Mouse (Mus musculus) layer of hippocampus, adult 9-10 months (tissue): Measurements from ENCODE around the gene 0610009B22Rik.
"Not testable (repeated sequence)": the region's sequence is repeated elsewhere in the genome, so short reads cannot be mapped to it uniquely, and the experiment has no call there.

Experiments used
- DNase-seq: peaks from one replicate; pipeline ENCODE4 v3.0.0; 2022; ENCODE audit warnings: low spot score

The 0610009B22Rik gene

DNA sequence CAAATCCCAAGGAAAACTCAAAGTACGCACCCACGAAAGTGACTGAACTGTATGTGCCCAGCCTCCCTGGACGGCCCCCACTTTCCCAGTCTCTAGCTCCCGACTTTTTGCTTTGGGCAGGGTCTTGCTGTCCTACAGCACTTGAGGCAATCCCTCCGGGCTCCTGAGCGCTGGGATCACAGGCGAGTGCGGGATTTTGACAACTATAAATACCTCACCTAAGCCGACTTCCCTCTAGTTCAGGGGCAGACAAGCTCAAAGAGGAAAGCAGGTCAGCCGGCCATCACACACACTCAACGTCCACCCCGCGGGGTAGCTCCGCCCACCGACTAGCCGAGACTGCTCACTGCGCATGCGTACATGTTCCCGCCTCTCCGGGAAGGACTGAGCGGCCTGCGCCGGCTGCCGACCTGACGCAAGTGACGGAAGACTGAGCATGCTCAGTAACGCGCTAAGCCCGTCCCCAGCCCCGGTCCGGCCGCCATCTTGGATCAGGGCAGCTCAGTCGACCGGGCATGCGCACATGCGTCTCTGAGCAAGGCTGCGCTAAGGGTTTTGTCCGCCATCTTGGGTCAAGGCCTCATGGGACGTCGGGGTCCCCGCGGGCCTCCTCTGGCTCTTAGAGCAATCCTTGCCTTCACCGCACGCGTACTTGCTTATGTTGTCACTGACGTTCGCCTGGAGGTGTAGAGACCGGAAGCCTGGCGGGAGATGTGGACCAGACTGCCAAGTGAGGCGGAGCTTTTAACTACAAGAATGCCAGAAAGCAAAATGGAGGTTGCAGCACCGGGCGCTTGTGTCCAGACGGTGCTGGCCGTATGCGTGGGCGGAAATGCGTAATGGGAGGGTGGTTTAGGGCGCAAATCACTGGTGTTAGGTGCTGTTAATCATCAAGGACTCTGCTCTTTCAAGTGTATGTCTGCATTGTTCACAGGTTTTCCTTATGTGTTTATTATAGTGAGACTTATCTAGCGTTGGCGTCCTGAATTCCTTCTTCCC is at the start of gene 0610009B22Rik:
TSS of gene 0610009B22Rik (minus strand) at position 545 of the 999 bp plus-strand sequence.
- peak; percentile 98 for DNase-seq

DNA sequence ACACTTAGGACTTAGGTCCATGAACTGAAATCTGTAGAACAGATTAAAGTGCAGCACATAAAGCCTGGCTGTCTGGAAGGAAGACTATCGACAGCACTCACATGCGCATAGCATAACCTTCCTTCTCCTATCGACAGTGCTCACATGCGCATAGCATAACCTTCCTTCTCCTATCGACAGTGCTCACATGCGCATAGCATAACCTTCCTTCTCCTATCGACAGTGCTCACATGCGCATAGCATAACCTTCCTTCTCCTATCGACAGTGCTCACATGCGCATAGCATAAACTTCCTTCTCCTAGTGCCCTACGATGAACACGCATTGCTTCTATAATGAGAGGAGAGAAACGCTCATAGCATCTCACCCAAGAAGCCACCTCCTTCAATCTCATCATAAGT is 45.5 kb upstream of the 0610009B22Rik start:
- DNase-seq, result not testable (repeated sequence)

DNA sequence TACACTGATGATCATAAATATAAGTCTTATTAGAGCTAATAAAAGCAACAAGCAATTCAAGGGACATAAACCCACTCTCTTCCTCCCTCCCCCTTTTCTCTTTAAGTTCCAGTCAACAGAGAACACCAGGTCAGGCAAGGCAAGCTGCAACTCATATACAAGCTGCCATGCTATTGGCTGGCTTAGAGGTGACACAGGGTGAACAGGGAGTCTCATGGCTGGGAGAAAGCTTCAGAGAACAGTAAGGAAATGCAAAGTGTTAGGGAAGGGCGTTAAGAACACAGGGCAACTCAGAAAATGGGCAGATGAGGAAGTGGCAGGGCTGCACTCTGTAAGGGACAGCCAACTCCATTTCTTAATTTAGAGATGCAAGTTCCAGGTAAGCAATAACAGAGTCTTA is 44.2 kb upstream of the 0610009B22Rik start:
- no peak for DNase-seq

DNA sequence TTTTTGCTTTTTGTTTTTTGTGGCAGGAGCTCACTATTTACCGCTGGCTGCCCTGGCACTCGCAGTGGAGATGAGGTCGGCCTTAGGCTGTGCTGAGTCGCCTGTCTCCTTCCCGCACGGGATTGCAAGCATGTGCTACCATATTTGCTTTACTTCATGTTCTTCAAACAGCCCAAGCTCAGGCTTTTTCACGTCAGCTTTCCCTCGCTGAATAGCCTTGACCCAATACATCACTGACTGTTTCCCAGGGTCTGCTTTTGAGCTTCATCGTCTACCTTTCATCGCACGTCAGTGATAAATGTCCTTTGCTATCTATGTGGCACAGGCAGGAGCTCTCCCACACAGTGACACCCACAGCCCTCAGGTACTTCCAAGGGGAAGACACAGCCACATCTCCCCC is 32.4 kb upstream of the 0610009B22Rik start:
- no peak for DNase-seq

DNA sequence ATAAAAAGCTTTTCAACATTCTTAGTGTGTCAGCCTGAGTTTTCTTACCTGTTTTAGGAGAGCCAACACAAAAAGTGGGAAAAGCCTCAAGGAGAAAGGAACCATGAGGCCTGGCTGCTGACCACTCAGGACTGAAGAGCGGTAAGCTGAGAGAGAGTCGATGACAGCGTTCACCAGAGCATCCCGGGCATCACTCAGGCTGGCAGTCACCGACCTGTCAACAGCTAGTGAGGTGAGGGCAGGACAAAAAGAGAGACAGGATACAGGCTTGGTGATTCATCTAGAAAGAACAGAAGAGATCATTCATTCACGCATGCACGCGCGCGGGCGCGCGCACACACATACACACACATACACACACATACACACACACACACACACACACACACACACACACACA is 18.4 kb upstream of the 0610009B22Rik start:
- no peak for DNase-seq

DNA sequence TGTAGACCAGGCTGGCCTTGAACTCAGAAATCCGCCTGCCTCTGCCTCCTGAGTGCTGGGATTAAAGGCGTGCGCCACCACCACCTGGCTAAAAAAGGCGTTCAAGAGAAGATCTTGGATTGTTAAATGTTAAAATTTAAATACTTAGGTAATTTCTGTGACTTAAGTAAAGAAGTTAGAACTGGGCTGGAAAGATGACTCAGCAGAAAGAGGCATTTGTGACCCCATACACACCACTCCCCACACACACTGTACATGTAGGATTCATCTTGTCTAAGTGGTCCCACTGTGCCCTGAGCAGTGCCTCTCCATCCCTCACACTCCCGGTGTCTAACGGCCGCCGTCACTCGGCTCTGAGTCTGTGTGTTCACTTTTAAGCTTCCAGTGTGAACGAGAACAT is 17.8 kb upstream of the 0610009B22Rik start:
- no peak for DNase-seq

DNA sequence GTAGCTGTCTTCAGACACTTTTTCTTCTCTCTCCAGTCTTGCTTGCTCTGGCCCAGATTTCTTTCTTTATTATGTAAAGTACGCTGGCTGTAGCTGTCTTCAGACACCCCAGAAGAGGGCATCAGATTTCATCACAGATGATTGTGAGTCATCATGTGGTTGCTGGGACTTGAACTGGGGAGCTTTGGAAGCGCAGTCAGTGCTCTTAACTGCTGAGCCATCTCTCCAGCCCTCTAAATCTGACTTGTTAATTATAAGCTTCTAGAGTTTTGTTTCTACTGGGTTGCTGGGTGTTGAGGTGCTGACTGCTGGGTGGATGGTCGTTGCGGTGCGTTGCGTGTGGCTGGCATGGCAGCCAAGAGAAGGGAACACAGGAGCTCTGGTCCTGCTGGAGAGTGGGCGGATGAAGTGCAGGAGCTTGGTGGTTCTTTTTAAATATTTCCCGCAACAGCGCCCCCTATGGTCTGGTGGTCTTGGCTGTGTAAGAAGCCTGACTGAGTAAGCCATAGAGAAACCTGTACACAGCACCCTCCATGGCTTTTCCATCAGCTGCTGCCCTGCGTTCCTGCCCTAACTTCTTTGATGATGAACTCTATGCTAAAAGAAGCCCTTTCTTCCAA is 14.8 kb upstream of the 0610009B22Rik start:
- DNase-seq, result no peak

DNA sequence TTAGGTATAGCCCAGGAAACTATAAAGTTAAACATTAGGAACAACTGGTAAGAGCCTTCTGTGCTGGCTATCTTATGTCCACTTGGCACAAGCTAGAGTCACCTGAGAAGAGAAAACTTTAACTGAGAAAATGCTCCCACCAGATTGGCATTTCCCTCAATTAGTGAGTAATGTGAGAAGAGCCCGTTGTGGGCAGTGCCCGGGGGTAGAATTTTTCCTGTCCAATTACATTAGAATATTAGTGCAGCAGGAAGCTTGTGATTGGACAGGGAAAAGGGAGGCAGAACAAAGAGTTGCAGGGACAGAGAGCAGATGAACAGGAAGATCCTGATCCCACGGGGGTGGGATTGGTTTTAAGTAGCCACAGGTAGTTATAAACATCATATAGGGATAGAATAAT is 14.2 kb upstream of the 0610009B22Rik start:
- DNase-seq, result no peak

DNA sequence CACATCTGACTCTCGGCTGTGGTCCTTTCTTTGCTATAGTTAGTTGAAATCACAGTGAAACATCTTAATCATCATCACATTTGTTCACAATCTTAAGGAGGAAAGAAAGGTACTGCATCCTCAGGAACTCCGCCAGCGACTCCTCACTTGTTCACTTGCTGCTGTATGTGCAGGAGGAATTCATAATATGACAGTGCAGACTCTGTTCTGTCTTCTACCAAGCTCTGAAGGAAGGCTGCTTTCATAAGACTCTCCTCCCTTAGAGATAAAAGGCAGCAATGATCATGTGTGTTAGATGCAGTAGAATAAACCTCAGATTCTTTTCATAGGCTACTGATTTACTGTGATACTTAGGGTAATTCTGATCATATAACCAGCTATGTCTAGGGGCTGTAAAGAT is 6.3 kb upstream of the 0610009B22Rik start:
- DNase-seq, result no peak

DNA sequence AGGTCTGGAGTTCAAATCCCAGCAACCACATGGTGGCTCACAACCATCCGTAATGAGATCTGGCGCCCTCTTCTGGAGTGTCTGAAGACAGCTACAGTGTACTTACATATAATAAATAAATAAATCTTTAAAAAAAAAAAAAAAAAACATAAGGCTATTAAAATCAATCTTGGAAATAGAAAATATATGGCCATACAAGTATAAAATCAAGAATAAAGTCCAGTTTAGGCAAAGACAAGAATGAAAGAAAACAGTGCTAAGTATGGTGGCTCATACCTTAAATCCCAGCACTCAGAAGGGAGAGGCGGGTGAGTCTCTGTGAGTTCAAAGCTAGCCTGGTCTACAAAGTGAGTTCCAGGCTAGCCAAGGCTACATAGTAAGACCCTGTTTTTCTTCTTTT is 1.9 kb upstream of the 0610009B22Rik start:
- DNase-seq, result not testable (repeated sequence)

DNA sequence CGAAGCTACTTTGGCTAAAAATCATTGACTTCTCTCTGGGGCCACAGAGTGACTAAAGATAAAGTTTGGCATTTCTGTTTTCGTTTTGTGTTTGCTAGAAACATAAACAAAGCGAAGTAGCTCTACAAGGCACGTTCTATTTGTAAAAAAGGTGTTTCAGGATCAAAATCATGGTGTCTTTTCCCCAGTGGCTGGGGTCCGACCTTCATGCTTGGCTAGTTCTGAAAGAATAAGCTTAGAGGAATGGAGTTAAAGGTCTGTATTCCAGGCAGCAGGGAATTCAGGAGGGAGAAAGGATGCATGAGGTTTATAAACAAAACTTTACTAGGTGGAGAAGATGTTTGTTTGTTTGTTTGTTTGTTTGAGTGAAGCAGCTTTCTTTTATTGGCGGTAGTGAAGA is 669 bp upstream of the 0610009B22Rik start:
- no peak for DNase-seq

DNA sequence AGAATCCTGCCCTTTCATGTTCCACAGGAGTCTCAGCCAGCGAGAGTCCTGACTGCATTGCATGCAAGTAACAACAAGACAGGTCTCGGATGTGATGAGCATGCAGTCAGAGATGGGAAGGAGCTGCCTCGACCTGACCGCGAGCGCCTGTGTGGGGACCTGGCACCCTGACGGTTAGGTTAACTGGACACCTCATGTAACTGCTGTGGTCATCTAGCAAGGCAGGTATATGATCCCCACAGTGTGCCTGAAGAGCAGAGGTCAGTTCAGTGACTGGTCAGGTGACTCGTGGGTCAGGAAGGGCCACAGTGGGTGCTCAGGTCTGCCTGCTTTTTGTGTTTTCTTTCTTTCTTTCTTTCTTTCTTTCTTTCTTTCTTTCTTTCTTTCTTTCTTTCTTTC is 6.7 kb downstream of the 0610009B22Rik start:
- DNase-seq, result no peak

DNA sequence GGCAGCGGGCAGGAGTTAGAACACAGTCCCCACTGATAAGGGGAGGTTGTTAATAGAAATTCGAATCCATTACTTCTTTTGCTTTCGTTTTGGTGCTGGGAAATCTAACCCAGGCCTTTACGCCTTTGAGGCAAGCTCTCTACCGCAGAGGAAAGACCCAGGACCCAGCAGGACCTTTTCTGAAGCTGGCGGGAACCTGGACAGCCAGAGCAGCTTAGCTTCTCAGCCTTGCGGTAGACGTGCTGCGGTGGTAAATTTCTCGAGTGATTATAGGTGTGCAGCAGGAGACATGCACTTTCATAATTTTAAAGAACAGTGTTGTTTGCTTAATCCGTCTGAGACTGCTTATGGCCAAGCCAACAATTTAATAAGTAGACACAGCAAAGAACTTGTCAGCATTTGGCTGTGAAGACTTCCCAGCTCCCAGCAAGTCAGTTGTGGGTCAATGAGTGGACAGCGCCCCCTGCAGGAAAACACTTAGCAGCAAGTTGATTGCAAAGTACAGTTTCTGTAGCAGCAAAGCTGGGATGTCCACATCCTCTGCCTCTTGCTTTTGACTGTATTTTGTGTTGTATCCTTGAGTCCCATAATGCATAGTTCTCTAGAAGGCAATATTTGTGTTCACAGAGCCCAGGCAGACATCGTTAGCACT is 7.2 kb downstream of the 0610009B22Rik start:
- DNase-seq, result peak; percentile 67

DNA sequence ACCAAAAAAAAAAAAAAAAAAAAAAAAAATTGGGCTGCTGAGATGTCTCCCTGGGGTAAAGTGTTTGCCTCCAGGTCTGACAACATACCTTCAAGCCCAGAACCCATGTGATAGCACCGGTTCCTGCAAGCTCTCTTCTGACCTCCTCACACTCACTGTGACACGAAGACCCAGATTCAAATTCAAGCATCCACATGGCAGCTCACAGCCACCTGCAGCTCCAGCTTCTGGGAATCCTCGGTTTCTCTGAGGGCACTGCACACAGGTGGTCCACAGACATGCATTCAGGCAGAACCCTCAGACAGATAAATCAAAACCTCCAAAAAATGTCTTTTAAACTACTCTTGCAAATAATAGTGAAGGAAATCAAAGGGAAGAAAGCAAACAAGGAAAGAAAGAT is 9.2 kb downstream of the 0610009B22Rik start:
- no peak for DNase-seq

DNA sequence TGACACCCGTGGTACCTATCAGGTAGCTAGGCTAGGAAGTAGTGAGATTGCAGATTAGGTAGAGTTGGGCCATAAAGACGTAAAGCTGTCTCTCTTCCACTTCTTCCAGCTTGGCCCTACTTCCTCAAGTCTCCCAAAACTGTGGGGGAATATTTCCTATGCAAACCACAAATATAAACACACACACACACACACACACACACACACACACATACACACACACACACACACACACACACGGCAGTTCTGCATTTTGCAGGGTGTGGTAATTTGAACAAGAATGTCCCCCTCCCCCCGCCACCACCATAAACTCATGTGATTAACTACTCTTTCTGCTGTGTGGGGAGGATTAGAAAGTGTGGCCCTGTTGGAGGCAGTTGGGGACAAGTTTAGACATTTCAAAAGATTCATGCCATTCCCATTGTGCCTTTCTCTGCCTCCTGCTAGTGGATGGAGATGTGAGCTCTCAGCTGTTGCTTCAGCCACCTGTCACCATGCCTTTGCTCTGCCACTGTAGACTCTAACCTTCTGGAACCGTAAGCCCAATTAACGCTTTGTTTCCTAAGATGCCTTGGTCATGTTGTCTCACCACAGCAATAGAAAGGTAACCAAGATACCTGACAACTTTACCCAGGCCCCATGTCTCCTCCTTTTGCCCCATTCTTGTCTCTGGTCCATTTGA is 10.8 kb downstream of the 0610009B22Rik start:
- DNase-seq, result no peak

DNA sequence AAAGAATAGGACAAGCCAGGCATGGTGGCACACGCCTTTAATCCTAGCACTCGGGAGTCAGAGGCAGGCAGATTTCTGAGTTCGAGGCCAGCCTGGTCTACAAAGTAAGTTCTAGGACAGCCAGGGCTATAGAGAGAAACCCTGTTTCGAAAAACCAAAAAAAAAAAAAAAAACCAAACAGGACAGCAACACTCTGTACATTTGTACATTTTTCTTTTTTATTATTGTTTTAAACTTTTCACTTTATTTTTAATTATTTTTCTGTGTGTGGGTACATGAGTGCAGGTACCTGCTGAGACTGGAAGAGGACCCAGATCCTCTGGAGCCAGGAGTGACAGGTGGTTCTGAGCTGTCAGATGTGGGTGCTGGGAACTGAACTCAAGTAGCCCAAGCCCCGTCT is 13.3 kb downstream of the 0610009B22Rik start:
- DNase-seq, result no peak

DNA sequence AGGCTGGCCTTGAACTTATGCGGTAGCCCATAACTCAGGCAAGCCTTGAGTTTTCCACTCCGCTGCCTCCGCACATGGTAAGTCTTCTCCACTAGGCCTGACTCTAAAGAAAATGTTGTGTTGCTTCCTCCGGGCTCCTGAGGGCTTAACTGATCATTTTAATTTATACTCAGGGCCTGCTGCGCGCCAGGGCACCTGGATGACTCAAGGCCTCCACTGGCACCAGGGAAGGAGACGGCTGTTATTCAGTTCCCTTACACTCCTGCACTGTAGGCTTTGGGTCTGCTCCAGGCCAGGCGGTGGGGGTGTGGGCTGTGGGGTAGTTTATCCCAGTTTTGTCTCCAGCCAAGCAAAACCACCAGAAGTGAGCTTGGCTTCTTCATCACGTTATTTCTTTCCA is 15.4 kb downstream of the 0610009B22Rik start:
- no peak for DNase-seq

DNA sequence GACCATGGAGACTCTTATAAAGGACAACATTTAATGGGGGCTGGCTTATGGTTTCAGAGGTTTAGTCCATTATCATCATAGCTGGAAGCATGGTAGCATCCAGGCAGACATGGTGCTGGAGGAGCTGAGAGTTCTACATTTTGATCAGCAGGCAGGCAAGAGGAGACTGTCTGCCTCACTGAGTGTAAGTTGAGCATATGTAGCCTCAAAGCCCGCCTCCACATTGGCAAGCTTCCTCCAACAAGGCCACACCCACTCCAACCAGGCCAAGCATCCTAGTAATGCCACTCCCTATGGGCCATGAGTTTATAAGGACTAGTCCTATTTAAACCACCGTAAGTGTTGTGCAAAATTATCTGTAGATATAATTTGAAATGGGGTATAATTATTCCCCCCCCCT is 17.3 kb downstream of the 0610009B22Rik start:
- no peak for DNase-seq

DNA sequence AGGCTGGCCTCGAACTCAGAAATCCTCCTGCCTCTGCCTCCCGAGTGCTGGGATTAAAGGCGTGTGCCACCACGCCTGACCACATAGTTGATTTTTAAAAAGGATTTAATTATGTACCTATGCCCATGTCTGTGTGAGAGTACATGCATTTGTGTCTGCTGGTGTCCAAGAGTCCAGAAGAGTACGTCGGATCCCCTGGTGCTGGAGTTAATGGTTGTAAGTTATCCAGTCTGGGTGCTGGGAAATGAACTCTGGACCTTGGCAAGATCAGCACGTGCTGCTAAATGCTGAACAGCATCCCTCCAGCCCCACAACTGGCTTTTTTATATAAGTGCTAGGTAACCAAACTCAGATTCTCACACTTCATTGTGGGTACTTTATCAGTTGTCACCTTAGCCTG is 17.8 kb downstream of the 0610009B22Rik start:
- no peak for DNase-seq

DNA sequence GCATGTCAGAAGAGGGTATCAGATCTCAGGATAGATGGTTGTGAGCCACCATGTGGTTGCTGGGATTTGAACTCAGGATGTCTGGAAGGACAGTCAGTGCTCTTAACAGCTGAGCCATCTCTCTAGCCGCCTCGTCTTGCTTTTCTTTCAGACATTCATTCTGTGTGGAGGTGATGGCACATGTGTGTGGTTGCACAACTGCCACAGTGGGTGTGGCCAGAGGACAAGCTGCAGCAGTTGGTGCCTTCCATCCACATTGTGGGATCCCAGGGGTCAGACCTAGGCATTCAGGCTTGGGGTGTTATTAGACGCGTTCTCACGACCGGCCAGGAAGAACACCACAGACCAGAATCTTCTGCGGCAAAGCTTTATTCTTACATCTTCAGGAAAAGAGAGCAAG is 23.9 kb downstream of the 0610009B22Rik start:
- DNase-seq, result not testable (repeated sequence)

DNA sequence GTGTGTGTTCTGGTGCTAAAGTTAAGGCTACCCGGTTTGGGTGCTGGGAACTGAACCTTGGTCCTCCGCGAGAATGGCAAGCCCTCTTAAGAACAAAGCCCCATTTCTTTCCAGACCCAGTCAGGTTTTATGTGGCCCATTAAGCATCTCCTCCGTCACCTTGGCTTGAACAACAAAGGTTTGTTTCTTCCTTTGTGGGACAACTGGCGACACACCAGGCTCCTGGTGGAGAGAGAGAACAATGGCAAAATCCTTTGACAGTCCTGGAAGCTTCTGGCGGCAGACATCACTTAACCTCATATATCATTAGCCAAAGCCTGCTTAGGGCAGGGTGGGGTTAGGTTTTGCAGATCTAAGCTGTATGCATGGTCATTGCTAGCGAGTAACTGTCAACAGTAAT is 26.0 kb downstream of the 0610009B22Rik start:
- DNase-seq, result no peak

DNA sequence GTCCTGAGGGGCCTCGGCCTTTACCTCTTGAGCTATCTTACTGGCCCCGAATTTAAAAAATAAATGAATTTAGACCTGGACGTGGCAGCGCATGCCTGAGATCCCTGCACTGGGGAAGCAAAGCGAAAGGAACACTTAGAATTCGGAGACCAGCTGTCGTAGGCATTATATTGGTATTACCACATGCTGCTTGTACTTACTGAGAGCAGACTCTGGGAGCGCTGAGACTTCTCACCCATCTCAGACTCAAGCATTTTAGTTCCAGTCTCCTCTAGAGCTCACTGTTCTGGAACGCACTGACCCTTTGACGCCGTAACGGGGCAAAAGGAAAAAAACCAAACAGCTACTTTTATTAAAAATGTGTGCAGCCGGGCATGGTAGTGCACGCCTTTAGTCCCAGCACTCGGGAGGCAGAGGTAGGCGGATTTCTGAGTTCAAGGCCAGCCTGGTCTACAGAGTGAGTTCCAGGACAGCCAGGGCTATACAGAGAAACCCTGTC is 26.8 kb downstream of the 0610009B22Rik start:
- DNase-seq, result no peak
